Mouse (Mus musculus): ENCODE results near the gene Akr1b3. TPM values are rescaled to one million over a fixed set of nuclear protein-coding genes. Genes with fewer than 3 reads are reported as not detected.
"Not testable (repeated sequence)": the region's sequence is repeated elsewhere in the genome, so short reads cannot be mapped to it uniquely, and the experiment has no call there.

Akr1b3 gene
- polyA plus RNA-seq, 1 experiment: 281 TPM

GRCm38 (mm10) chr6:34353658-34354353 is 36.5 kb upstream of the Akr1b3 start, which contains the start of gene Akr1b8:
TSS of gene Akr1b8 (plus strand) at chr6:34354119.
- no peaks in the 10 kb centered on the region for H3K36me3 ChIP-seq (ENCODE audit: control insufficient read depth, insufficient read depth, low read length)
- TF ChIP-seq POLR2A (IDR thresholded peaks at IDR 0.05; ENCODE audit: control insufficient read depth, extremely low read depth, insufficient read depth, low read length, poor library complexity) (no peak), CTCF (IDR thresholded peaks at IDR 0.05; ENCODE audit: borderline replicate concordance, control insufficient read depth, extremely low read depth, insufficient read depth, low read length, poor library complexity) (no peak)
- WGBS: 57% methylated on average over 16 of the region's 16 CpGs
- H3K27ac ChIP-seq (ENCODE audit: control insufficient read depth, insufficient read depth, low read length): no peak within 1 kb of the TSS
- no peaks in the 10 kb centered on the region for H3K27me3 ChIP-seq (ENCODE audit: control insufficient read depth, insufficient read depth, low read length)
- no peak for DNase-seq
- no peak within 1 kb of the TSS for H3K4me3 ChIP-seq (ENCODE audit: control insufficient read depth, insufficient read depth, low read length)
- 0 out of 2 replicates have a peak, but pooled peaks cover 2% of the 10 kb centered on the region for H3K4me1 ChIP-seq (replicated peaks; ENCODE audit: control insufficient read depth, insufficient read depth, low read length)

DNA sequence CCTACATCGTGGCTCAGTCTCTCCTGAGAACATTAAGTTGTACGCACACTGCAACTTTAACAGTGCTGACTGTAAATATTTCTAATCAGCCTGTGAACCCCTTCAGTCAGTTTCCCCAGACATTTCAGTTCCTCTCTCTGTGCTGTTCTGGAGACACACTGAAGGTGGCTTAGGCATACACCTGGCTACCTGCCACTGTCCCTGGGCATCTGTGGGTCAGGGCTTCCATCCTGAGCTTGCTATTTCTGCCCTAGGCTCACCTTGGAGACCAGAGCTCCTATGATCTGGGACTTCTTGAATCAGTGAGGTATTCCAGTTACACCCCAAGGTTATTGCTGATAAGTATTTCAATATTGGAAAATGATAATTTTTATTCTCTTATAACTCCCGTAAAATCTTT is 35.1 kb upstream of the Akr1b3 start:
- TF ChIP-seq CTCF (IDR thresholded peaks at IDR 0.05; ENCODE audit: borderline replicate concordance, control insufficient read depth, extremely low read depth, insufficient read depth, low read length, poor library complexity): no peak
- TF ChIP-seq POLR2A (IDR thresholded peaks at IDR 0.05; ENCODE audit: control insufficient read depth, extremely low read depth, insufficient read depth, low read length, poor library complexity): no peak
- Histone ChIP-seq H3K4me3 (ENCODE audit: control insufficient read depth, insufficient read depth, low read length) (no peak overlapping the region), H3K27me3 (ENCODE audit: control insufficient read depth, insufficient read depth, low read length) (no peaks in the 10 kb centered on the region), H3K36me3 (ENCODE audit: control insufficient read depth, insufficient read depth, low read length) (no peaks in the 10 kb centered on the region), H3K27ac (ENCODE audit: control insufficient read depth, insufficient read depth, low read length) (no peak overlapping the region), H3K4me1 (replicated peaks; ENCODE audit: control insufficient read depth, insufficient read depth, low read length) (0 out of 2 replicates have a peak, but pooled peaks cover 2% of the 10 kb centered on the region)
- 94% methylated on average over 3 of the region's 3 CpGs for WGBS
- no peak for DNase-seq

DNA sequence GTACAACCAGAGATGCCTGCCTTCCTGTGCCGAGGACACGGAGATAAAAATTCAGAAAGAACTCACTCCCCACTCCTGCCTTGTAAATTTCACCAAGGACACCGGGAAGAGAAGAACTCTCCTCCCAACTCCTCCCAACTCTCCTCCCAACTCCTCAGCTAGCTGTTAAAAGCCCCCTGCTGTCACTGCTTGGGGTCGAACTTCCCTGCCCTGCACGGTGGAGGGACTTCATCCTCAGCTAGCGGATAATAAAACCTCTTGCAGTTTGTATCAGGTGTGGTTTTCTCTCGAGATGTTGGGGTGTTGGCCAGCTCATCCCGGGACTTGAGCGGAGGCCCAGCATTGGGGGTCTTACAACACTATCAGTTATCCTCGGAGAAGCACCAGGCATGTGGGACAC is 34.2 kb upstream of the Akr1b3 start:
- H3K4me1 ChIP-seq (replicated peaks; ENCODE audit: control insufficient read depth, insufficient read depth, low read length); H3K4me3 ChIP-seq (ENCODE audit: control insufficient read depth, insufficient read depth, low read length); H3K36me3 ChIP-seq (ENCODE audit: control insufficient read depth, insufficient read depth, low read length); H3K27me3 ChIP-seq (ENCODE audit: control insufficient read depth, insufficient read depth, low read length); H3K27ac ChIP-seq (ENCODE audit: control insufficient read depth, insufficient read depth, low read length); DNase-seq: not testable (repeated sequence)
- WGBS: 76% methylated on average over 10 of the region's 10 CpGs

DNA sequence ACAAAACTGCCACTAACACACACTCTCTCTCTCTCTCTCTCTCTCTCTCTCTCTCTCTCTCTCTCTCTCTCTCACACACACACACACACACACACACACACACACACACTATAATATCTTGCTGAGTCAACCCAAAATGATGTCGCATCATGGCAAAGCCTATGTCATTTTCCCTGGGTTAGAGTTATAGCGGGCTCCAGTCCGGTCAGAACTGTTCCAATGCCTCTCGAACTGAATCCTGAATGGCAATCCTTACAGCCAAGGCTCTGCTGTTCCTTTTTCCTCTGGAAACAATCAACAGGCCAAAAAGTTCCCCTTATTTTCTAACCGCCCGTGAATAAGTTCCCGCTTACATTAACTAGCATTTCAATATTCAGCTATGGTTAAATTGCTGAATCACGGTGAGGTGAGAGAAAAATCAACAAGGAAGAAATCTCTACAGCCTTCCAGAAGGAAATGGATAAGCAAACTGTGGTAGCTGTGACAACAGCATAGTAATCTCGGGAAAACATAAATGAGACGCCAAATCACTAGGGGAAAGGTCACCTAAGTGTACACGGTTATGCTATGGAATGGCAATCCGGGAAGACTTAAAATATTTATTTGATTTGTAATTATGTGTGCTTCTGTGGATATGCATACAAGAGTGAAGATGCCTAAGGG is 32.9 kb upstream of the Akr1b3 start:
- 91% methylated on average over 12 of the region's 12 CpGs for WGBS
- H3K36me3 ChIP-seq (ENCODE audit: control insufficient read depth, insufficient read depth, low read length): no peaks in the 10 kb centered on the region
- DNase-seq: no peak
- TF ChIP-seq POLR2A (IDR thresholded peaks at IDR 0.05; ENCODE audit: control insufficient read depth, extremely low read depth, insufficient read depth, low read length, poor library complexity) (no peak), CTCF (IDR thresholded peaks at IDR 0.05; ENCODE audit: borderline replicate concordance, control insufficient read depth, extremely low read depth, insufficient read depth, low read length, poor library complexity) (no peak)
- H3K27me3 ChIP-seq (ENCODE audit: control insufficient read depth, insufficient read depth, low read length): no peaks in the 10 kb centered on the region
- no peak overlapping the region for H3K4me3 ChIP-seq (ENCODE audit: control insufficient read depth, insufficient read depth, low read length)
- no peak overlapping the region for H3K27ac ChIP-seq (ENCODE audit: control insufficient read depth, insufficient read depth, low read length)
- 0 out of 2 replicates have a peak, but pooled peaks cover 2% of the 10 kb centered on the region for H3K4me1 ChIP-seq (replicated peaks; ENCODE audit: control insufficient read depth, insufficient read depth, low read length)

- Histone ChIP-seq H3K36me3 (ENCODE audit: control insufficient read depth, insufficient read depth, low read length) (no peaks in the 10 kb centered on the region), H3K4me3 (ENCODE audit: control insufficient read depth, insufficient read depth, low read length) (no peak overlapping the region), H3K4me1 (replicated peaks; ENCODE audit: control insufficient read depth, insufficient read depth, low read length) (no peaks in the 10 kb centered on the region), H3K27me3 (ENCODE audit: control insufficient read depth, insufficient read depth, low read length) (no peaks in the 10 kb centered on the region), H3K27ac (ENCODE audit: control insufficient read depth, insufficient read depth, low read length) (no peak overlapping the region)
- TF ChIP-seq CTCF (IDR thresholded peaks at IDR 0.05; ENCODE audit: borderline replicate concordance, control insufficient read depth, extremely low read depth, insufficient read depth, low read length, poor library complexity) (peak; percentile 87; the same call in 1 of the 2 replicates), POLR2A (IDR thresholded peaks at IDR 0.05; ENCODE audit: control insufficient read depth, extremely low read depth, insufficient read depth, low read length, poor library complexity) (no peak)
- peak; percentile 76 for DNase-seq
- 65% methylated on average over 14 of the region's 14 CpGs for WGBS
These were observed 29.0 kb upstream of the Akr1b3 start for GRCm38 (mm10) chr6:34346096-34346898.

GRCm38 (mm10) chr6:34344935-34345334 is 27.7 kb upstream of the Akr1b3 start:
- H3K27me3 ChIP-seq (ENCODE audit: control insufficient read depth, insufficient read depth, low read length): no peaks in the 10 kb centered on the region
- no peaks in the 10 kb centered on the region for H3K36me3 ChIP-seq (ENCODE audit: control insufficient read depth, insufficient read depth, low read length)
- DNase-seq: no peak
- no peak for TF ChIP-seq CTCF (IDR thresholded peaks at IDR 0.05; ENCODE audit: borderline replicate concordance, control insufficient read depth, extremely low read depth, insufficient read depth, low read length, poor library complexity)
- no peak for TF ChIP-seq POLR2A (IDR thresholded peaks at IDR 0.05; ENCODE audit: control insufficient read depth, extremely low read depth, insufficient read depth, low read length, poor library complexity)
- no peaks in the 10 kb centered on the region for H3K4me1 ChIP-seq (replicated peaks; ENCODE audit: control insufficient read depth, insufficient read depth, low read length)
- 45% methylated on average over 9 of the region's 9 CpGs for WGBS
- no peak overlapping the region for H3K27ac ChIP-seq (ENCODE audit: control insufficient read depth, insufficient read depth, low read length)
- no peak overlapping the region for H3K4me3 ChIP-seq (ENCODE audit: control insufficient read depth, insufficient read depth, low read length)

Measured in thymus, adult 2 months (tissue).